ENCODE assay signal across 15 mouse cellular contexts in the genomic region with DNA sequence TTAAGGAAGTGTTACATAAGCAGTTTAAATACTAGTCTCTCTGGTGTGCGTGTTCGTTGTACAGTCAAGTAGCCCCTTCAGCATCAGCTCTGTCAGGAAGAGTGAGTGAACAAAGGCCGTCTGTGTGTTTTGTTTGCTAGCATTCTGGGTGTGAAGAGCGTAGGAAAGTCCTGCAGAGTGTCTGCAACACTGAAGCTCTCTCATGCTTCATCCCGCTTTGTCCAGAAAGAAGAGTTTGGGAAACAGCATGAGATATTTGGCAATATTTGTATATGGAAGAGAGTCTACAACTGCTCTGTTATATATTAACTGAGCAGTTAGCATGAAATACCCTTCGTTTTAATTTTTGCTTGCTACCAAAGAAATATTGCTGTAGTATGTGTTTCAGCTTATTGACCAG. TPM values are rescaled to one million over a fixed set of nuclear protein-coding genes. Genes with fewer than 3 reads are reported as not detected.
"Had no signal": no experiment of that assay in that cellular context is flagged by ENCODE, and none has a peak within 500 bp of the region (broad histone marks: within the 10 kb centered on the region; RNA-seq: fewer than 3 reads in every experiment).

No protein-coding gene starts in this region.

- H3K27me3 ChIP-seq: hindbrain, embryonic 15.5 days; kidney, embryonic 15.5 days had no signal

- H3K4me2 ChIP-seq: hindbrain, embryonic 15.5 days; kidney, embryonic 15.5 days; midbrain, embryonic 11.5 days had no signal

- ATAC-seq: intestine, postnatal 0 days had no signal

- H3K4me3 ChIP-seq: hindbrain, embryonic 15.5 days; kidney, embryonic 15.5 days; left cerebral cortex, adult 2 months had no signal

- DNase-seq: kidney, adult 2 months; kidney, postnatal 10 days; kidney, postnatal 4 days; layer of hippocampus, postnatal 36 days; lung, postnatal 4 days; midbrain, embryonic 14.5 days; thymus, adult 18-20 months; thymus, postnatal 36 days had no signal

- H3K27ac ChIP-seq: hindbrain, embryonic 15.5 days; kidney, embryonic 15.5 days; liver, embryonic 14.5 days had no signal

- H3K9ac ChIP-seq: hindbrain, embryonic 15.5 days; kidney, embryonic 15.5 days; liver, embryonic 14.5 days had no signal

- H3K9me3 ChIP-seq: hindbrain, embryonic 15.5 days; kidney, embryonic 15.5 days had no signal

RNA-seq across cellular contexts. Expression of a gene that starts 44.7 kb away (rescaled TPM):
- total RNA-seq: megakaryocyte-erythroid progenitor cell, adult 5-6 weeks had no signal
